1 mouse cellular context compared by ENCODE assay signal in the genomic region with DNA sequence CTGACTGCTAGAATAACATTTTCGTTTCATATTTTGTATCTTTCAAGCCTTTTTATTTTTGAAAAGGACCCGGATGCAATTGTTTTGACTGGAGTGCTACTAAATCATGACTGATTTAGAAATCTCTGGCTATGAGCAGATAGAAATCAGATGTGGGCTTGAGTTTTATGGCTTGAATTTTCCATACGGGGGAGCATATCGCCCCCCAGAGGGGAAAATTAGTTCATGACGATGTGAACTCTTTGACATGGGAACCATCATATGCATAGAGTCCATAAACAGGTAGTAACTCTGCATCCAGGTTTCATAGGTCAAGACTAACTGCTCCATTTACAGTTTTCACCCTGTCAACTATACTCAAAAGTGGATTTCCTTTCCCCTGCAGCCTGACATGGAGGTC.
A peak's percentile ranks its signal among the peaks of the same experiment; 100 is the strongest.
TF ChIP-seq lines count a peak whose summit lies in the region.

No protein-coding gene starts in this region.

TF ChIP-seq in MEL, 35 proteins besides CTCF, POLR2A, EP300 and RAD21 (continued from another document):
- 0 out of 2 replicates have a peak, but pooled peaks have one; percentile 5 for TF ChIP-seq ZC3H11A (IDR thresholded peaks at IDR 0.05; ENCODE audit: low read depth, low read length)
- no peak for TF ChIP-seq POLR2AphosphoS5 (IDR thresholded peaks at IDR 0.05; ENCODE audit: borderline replicate concordance, low read depth, low read length)
- TF ChIP-seq ELF1 (IDR thresholded peaks at IDR 0.05; ENCODE audit: low read depth, low read length) = no peak
- TF ChIP-seq HCFC1 (IDR thresholded peaks at IDR 0.05; ENCODE audit: low read depth, low read length) = no peak
- no peak for TF ChIP-seq POLR2AphosphoS2 (IDR thresholded peaks at IDR 0.05; ENCODE audit: low read length)
- TF ChIP-seq USF1 (IDR thresholded peaks at IDR 0.05; ENCODE audit: low read depth, low read length) = no peak
- TF ChIP-seq SMC3 (IDR thresholded peaks at IDR 0.05; ENCODE audit: low read depth, low read length) = peak; percentile 36
